Mouse (Mus musculus): Measurements from ENCODE around the gene St5. TPM values are rescaled to one million over a fixed set of nuclear protein-coding genes. Genes with fewer than 3 reads are reported as not detected.
A peak's percentile ranks its signal among the peaks of the same experiment; 100 is the strongest.

St5 gene
- polyA plus RNA-seq, 1 experiment from 2014 or later: 23.4 TPM

- ATAC-seq (ENCODE audit: low FRiP score) (no peak), DNase-seq (ENCODE audit: low spot score) (no peak)
- no peaks in the 10 kb centered on the region for H3K9me3 ChIP-seq (ENCODE audit: control insufficient read depth, low read length)
- peaks cover 8% of the 10 kb centered on the region for H3K4me1 ChIP-seq (replicated peaks; ENCODE audit: control insufficient read depth, insufficient read depth, low read length)
- H3K36me3 ChIP-seq (replicated peaks; ENCODE audit: control insufficient read depth, insufficient read depth): no peaks in the 10 kb centered on the region
- no peaks in the 10 kb centered on the region for H3K27me3 ChIP-seq (ENCODE audit: control insufficient read depth, insufficient read depth, low read length)
- H3K4me2 ChIP-seq (replicated peaks): peak within 1 kb of the TSS; percentile 4; the same call in 1 of the 2 replicates
- WGBS: 89% methylated on average over 4 of the region's 4 CpGs
- H3K27ac ChIP-seq: no peak within 1 kb of the TSS
- H3K4me3 ChIP-seq (replicated peaks; ENCODE audit: low read length): no peak within 1 kb of the TSS
- no peak within 1 kb of the TSS for H3K9ac ChIP-seq
These were observed 195.4 kb downstream of the St5 start, which contains the start of gene Trim66 for GRCm38 (mm10) chr7:109508034-109508433. Gene Trim66 (minus strand): TSS chr7:109508134.

GRCm38 (mm10) chr7:109507572-109507971 lies 195.8 kb downstream of the St5 start:
- ATAC-seq (ENCODE audit: low FRiP score) (no peak), DNase-seq (ENCODE audit: low spot score) (no peak)
- Histone ChIP-seq H3K9ac (no peak overlapping the region), H3K27ac (no peak overlapping the region), H3K4me2 (replicated peaks) (no peak overlapping the region), H3K36me3 (replicated peaks; ENCODE audit: control insufficient read depth, insufficient read depth) (no peaks in the 10 kb centered on the region), H3K4me1 (replicated peaks; ENCODE audit: control insufficient read depth, insufficient read depth, low read length) (peaks cover 8% of the 10 kb centered on the region), H3K9me3 (ENCODE audit: control insufficient read depth, low read length) (no peaks in the 10 kb centered on the region), H3K4me3 (replicated peaks; ENCODE audit: low read length) (no peak overlapping the region), H3K27me3 (ENCODE audit: control insufficient read depth, insufficient read depth, low read length) (no peaks in the 10 kb centered on the region)
- WGBS: 38% methylated on average over 9 of the region's 9 CpGs

GRCm38 (mm10) chr7:109507119-109507518 lies 196.3 kb downstream of the St5 start:
- no peak overlapping the region for H3K4me3 ChIP-seq (replicated peaks; ENCODE audit: low read length)
- no peak overlapping the region for H3K27ac ChIP-seq
- 2% methylated on average over 8 of the region's 8 CpGs for WGBS
- H3K4me1 ChIP-seq (replicated peaks; ENCODE audit: control insufficient read depth, insufficient read depth, low read length): peaks cover 8% of the 10 kb centered on the region
- no peaks in the 10 kb centered on the region for H3K9me3 ChIP-seq (ENCODE audit: control insufficient read depth, low read length)
- H3K9ac ChIP-seq: no peak overlapping the region
- peak; percentile 82 for ATAC-seq (ENCODE audit: low FRiP score)
- H3K36me3 ChIP-seq (replicated peaks; ENCODE audit: control insufficient read depth, insufficient read depth): no peaks in the 10 kb centered on the region
- H3K4me2 ChIP-seq (replicated peaks): peak overlapping the region; percentile 4; the same call in 1 of the 2 replicates
- no peaks in the 10 kb centered on the region for H3K27me3 ChIP-seq (ENCODE audit: control insufficient read depth, insufficient read depth, low read length)
- DNase-seq (ENCODE audit: low spot score): peak; percentile 54

- no peak for DNase-seq (ENCODE audit: low spot score)
- 55% methylated on average over 4 of the region's 4 CpGs for WGBS
These were observed 205.9 kb downstream of the St5 start for GRCm38 (mm10) chr7:109497507-109497906.

GRCm38 (mm10) chr7:109493319-109494316 lies 209.8 kb downstream of the St5 start:
- ATAC-seq (ENCODE audit: low FRiP score): peak; percentile 81
- Histone ChIP-seq H3K4me3 (replicated peaks; ENCODE audit: low read length) (peak overlapping the region; percentile 36), H3K27me3 (ENCODE audit: control insufficient read depth, insufficient read depth, low read length) (no peaks in the 10 kb centered on the region), H3K9me3 (ENCODE audit: control insufficient read depth, low read length) (no peaks in the 10 kb centered on the region), H3K9ac (peak overlapping the region; percentile 55), H3K27ac (peak overlapping the region; percentile 62; the same call in 1 of the 2 replicates), H3K4me2 (replicated peaks) (peak overlapping the region; percentile 68), H3K4me1 (replicated peaks; ENCODE audit: control insufficient read depth, insufficient read depth, low read length) (peaks cover 14% of the 10 kb centered on the region), H3K36me3 (replicated peaks; ENCODE audit: control insufficient read depth, insufficient read depth) (no peaks in the 10 kb centered on the region)
- peak; percentile 61 for DNase-seq (ENCODE audit: low spot score)
- WGBS: 10% methylated on average over 21 of the region's 21 CpGs

More at GRCm38 (mm10) chr7:109497507-109497906, 205.9 kb downstream of the St5 start:
- no peak overlapping the region for H3K9ac ChIP-seq
- H3K27ac ChIP-seq: no peak overlapping the region
- no peak overlapping the region for H3K4me2 ChIP-seq (replicated peaks)
- H3K36me3 ChIP-seq (replicated peaks; ENCODE audit: control insufficient read depth, insufficient read depth): no peaks in the 10 kb centered on the region
- H3K9me3 ChIP-seq (ENCODE audit: control insufficient read depth, low read length): no peaks in the 10 kb centered on the region
- H3K4me1 ChIP-seq (replicated peaks; ENCODE audit: control insufficient read depth, insufficient read depth, low read length): peaks cover 14% of the 10 kb centered on the region
- no peaks in the 10 kb centered on the region for H3K27me3 ChIP-seq (ENCODE audit: control insufficient read depth, insufficient read depth, low read length)
- no peak for ATAC-seq (ENCODE audit: low FRiP score)
- no peak overlapping the region for H3K4me3 ChIP-seq (replicated peaks; ENCODE audit: low read length)

GRCm38 (mm10) chr7:109492616-109493318 lies 210.6 kb downstream of the St5 start:
- WGBS: 68% methylated on average over 18 of the region's 18 CpGs
- H3K4me1 ChIP-seq (replicated peaks; ENCODE audit: control insufficient read depth, insufficient read depth, low read length): peaks cover 14% of the 10 kb centered on the region
- peak overlapping the region; percentile 55 for H3K9ac ChIP-seq
- H3K9me3 ChIP-seq (ENCODE audit: control insufficient read depth, low read length): no peaks in the 10 kb centered on the region
- no peak overlapping the region for H3K27ac ChIP-seq
- H3K36me3 ChIP-seq (replicated peaks; ENCODE audit: control insufficient read depth, insufficient read depth): no peaks in the 10 kb centered on the region
- DNase-seq (ENCODE audit: low spot score) (no peak), ATAC-seq (ENCODE audit: low FRiP score) (0 out of 2 replicates have a peak, but pooled peaks have one; percentile 12)
- H3K4me2 ChIP-seq (replicated peaks): peak overlapping the region; percentile 68
- 0 out of 2 replicates have a peak overlapping the region, but pooled peaks have one; percentile 36 for H3K4me3 ChIP-seq (replicated peaks; ENCODE audit: low read length)
- no peaks in the 10 kb centered on the region for H3K27me3 ChIP-seq (ENCODE audit: control insufficient read depth, insufficient read depth, low read length)

GRCm38 (mm10) chr7:109484221-109484620 lies 219.2 kb downstream of the St5 start:
- Histone ChIP-seq H3K4me2 (replicated peaks) (no peak overlapping the region), H3K27ac (no peak overlapping the region), H3K4me1 (replicated peaks; ENCODE audit: control insufficient read depth, insufficient read depth, low read length) (no peaks in the 10 kb centered on the region), H3K36me3 (replicated peaks; ENCODE audit: control insufficient read depth, insufficient read depth) (no peaks in the 10 kb centered on the region), H3K27me3 (ENCODE audit: control insufficient read depth, insufficient read depth, low read length) (no peaks in the 10 kb centered on the region), H3K4me3 (replicated peaks; ENCODE audit: low read length) (no peak overlapping the region), H3K9ac (no peak overlapping the region), H3K9me3 (ENCODE audit: control insufficient read depth, low read length) (no peaks in the 10 kb centered on the region)
- 65% methylated on average over 5 of the region's 5 CpGs for WGBS
- DNase-seq (ENCODE audit: low spot score) (no peak), ATAC-seq (ENCODE audit: low FRiP score) (no peak)

GRCm38 (mm10) chr7:109480765-109481197 lies 222.6 kb downstream of the St5 start:
- no peaks in the 10 kb centered on the region for H3K4me1 ChIP-seq (replicated peaks; ENCODE audit: control insufficient read depth, insufficient read depth, low read length)
- WGBS: 24% methylated on average over 7 of the region's 7 CpGs
- peak; percentile 33; the same call in 1 of the 2 replicates for ATAC-seq (ENCODE audit: low FRiP score)
- no peaks in the 10 kb centered on the region for H3K27me3 ChIP-seq (ENCODE audit: control insufficient read depth, insufficient read depth, low read length)
- no peak overlapping the region for H3K27ac ChIP-seq
- no peaks in the 10 kb centered on the region for H3K36me3 ChIP-seq (replicated peaks; ENCODE audit: control insufficient read depth, insufficient read depth)
- no peak overlapping the region for H3K4me3 ChIP-seq (replicated peaks; ENCODE audit: low read length)
- peak overlapping the region; percentile 25 for H3K4me2 ChIP-seq (replicated peaks)
- DNase-seq (ENCODE audit: low spot score): no peak
- H3K9me3 ChIP-seq (ENCODE audit: control insufficient read depth, low read length): no peaks in the 10 kb centered on the region
- H3K9ac ChIP-seq: no peak overlapping the region

GRCm38 (mm10) chr7:109477926-109478325 lies 225.5 kb downstream of the St5 start:
- no peaks in the 10 kb centered on the region for H3K27me3 ChIP-seq (ENCODE audit: control insufficient read depth, insufficient read depth, low read length)
- no peak overlapping the region for H3K27ac ChIP-seq
- no peaks in the 10 kb centered on the region for H3K9me3 ChIP-seq (ENCODE audit: control insufficient read depth, low read length)
- no peak overlapping the region for H3K9ac ChIP-seq
- H3K4me3 ChIP-seq (replicated peaks; ENCODE audit: low read length): no peak overlapping the region
- 89% methylated on average over 3 of the region's 3 CpGs for WGBS
- no peak overlapping the region for H3K4me2 ChIP-seq (replicated peaks)
- no peaks in the 10 kb centered on the region for H3K36me3 ChIP-seq (replicated peaks; ENCODE audit: control insufficient read depth, insufficient read depth)
- H3K4me1 ChIP-seq (replicated peaks; ENCODE audit: control insufficient read depth, insufficient read depth, low read length): no peaks in the 10 kb centered on the region
- ATAC-seq (ENCODE audit: low FRiP score) (no peak), DNase-seq (ENCODE audit: low spot score) (no peak)

Measured in hindbrain, embryonic 14.5 days (tissue).